ENCODE assay signal across 20 mouse cellular contexts in the genomic region with DNA sequence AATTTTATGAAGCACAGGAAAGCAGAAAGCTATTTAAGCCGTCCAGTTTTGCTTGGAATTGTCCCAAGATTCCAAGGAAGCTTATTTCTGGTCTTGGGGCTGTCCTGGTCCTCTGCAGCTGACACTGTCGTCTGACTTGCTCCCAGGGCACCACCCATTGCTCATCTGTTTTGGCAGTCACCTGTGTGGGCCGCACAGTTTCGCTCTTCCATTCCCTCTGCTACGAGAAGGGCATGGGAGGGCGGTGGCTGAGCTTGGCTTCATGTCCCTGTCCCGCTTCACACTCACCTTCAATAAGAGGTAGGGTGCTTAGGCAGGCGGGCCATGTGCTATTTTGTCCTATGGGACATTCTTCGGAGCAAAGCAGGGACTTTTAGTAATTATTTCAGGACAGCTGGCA.
DNase-seq lines count a peak whose midpoint lies in the region; ATAC-seq and TF ChIP-seq lines count a peak whose summit lies in the region.
"Had no signal": no experiment of that assay in that cellular context is flagged by ENCODE, and none has a peak within 500 bp of the region (broad histone marks: within the 10 kb centered on the region; RNA-seq: fewer than 3 reads in every experiment).

No protein-coding gene starts in this region.

- no peak for TF ChIP-seq POLR2A in limb, embryonic 14.5 days (IDR thresholded peaks at IDR 0.05; ENCODE audit: borderline replicate concordance, extremely low read depth, insufficient read depth, insufficient read length)

- peak; percentile 96 for DNase-seq in heart, adult 11 months
- DNase-seq in limb, embryonic 14.5 days (ENCODE audit: low spot score): peak; percentile 19
- DNase-seq in limb, embryonic 10.5 days (ENCODE audit: low spot score): no peak
- no peak for DNase-seq in midbrain, embryonic 11.5 days (ENCODE audit: low spot score, missing footprints)
- DNase-seq: adrenal gland, postnatal 36 days; B cell, adult 2 months; cerebellum, adult 9-11 months; embryo, embryonic 11 days; gastrocnemius, postnatal 10 days; right cerebral cortex, postnatal 14 days; thymus, adult 2 months had no signal

- H3K9me3 ChIP-seq in heart, embryonic 12.5 days (replicated peaks): 0 out of 2 replicates have a peak, but pooled peaks cover 3% of the 10 kb centered on the region
- no peaks in the 10 kb centered on the region for H3K9me3 ChIP-seq in limb, embryonic 14.5 days (ENCODE audit: control insufficient read depth, low read length)
- H3K9me3 ChIP-seq in limb, embryonic 10.5 days (replicated peaks): no peaks in the 10 kb centered on the region
- no peaks in the 10 kb centered on the region for H3K9me3 ChIP-seq in heart, embryonic 15.5 days (replicated peaks)
- no peaks in the 10 kb centered on the region for H3K9me3 ChIP-seq in limb, embryonic 15.5 days
- H3K9me3 ChIP-seq in midbrain, embryonic 11.5 days (ENCODE audit: control insufficient read depth, low read length): no peaks in the 10 kb centered on the region
- H3K9me3 ChIP-seq: embryonic facial prominence, embryonic 15.5 days; forebrain, embryonic 10.5 days; liver, embryonic 12.5 days; lung, embryonic 15.5 days; neural tube, embryonic 13.5 days; stomach, embryonic 15.5 days had no signal

- no peaks in the 10 kb centered on the region for H3K27me3 ChIP-seq in heart, embryonic 12.5 days (replicated peaks)
- no peaks in the 10 kb centered on the region for H3K27me3 ChIP-seq in limb, embryonic 14.5 days (ENCODE audit: control insufficient read depth, insufficient read depth, low read length)
- H3K27me3 ChIP-seq in limb, embryonic 10.5 days (ENCODE audit: low read depth, poor library complexity, severe bottlenecking): no peaks in the 10 kb centered on the region
- no peaks in the 10 kb centered on the region for H3K27me3 ChIP-seq in heart, embryonic 15.5 days
- no peaks in the 10 kb centered on the region for H3K27me3 ChIP-seq in limb, embryonic 15.5 days
- no peaks in the 10 kb centered on the region for H3K27me3 ChIP-seq in midbrain, embryonic 11.5 days (ENCODE audit: control insufficient read depth, insufficient read depth, low read length)
- H3K27me3 ChIP-seq: embryonic facial prominence, embryonic 15.5 days; liver, embryonic 12.5 days; lung, embryonic 15.5 days; neural tube, embryonic 13.5 days; stomach, embryonic 15.5 days had no signal

- WGBS in heart, embryonic 12.5 days: 63% methylated on average over 9 of the region's 9 CpGs
- WGBS in limb, embryonic 14.5 days: 58% methylated on average over 9 of the region's 9 CpGs
- WGBS in limb, embryonic 10.5 days: 86% methylated on average over 9 of the region's 9 CpGs
- WGBS in heart, embryonic 15.5 days: 54% methylated on average over 9 of the region's 9 CpGs
- 55% methylated on average over 9 of the region's 9 CpGs for WGBS in limb, embryonic 15.5 days
- 88% methylated on average over 9 of the region's 9 CpGs for WGBS in midbrain, embryonic 11.5 days

- peaks cover 54% of the 10 kb centered on the region for H3K4me1 ChIP-seq in heart, embryonic 12.5 days (replicated peaks)
- H3K4me1 ChIP-seq in limb, embryonic 14.5 days (ENCODE audit: control insufficient read depth, insufficient read depth, low read length): peaks cover 37% of the 10 kb centered on the region
- peaks cover 17% of the 10 kb centered on the region for H3K4me1 ChIP-seq in limb, embryonic 10.5 days
- peaks cover 47% of the 10 kb centered on the region for H3K4me1 ChIP-seq in heart, embryonic 15.5 days (replicated peaks)
- peaks cover 60% of the 10 kb centered on the region for H3K4me1 ChIP-seq in limb, embryonic 15.5 days
- H3K4me1 ChIP-seq in midbrain, embryonic 11.5 days (ENCODE audit: control insufficient read depth, insufficient read depth, low read length): peaks cover 6% of the 10 kb centered on the region

- ATAC-seq in heart, embryonic 12.5 days (ENCODE audit: insufficient number of reproducible peaks, low FRiP score): no peak
- no peak for ATAC-seq in limb, embryonic 14.5 days (ENCODE audit: low FRiP score, low read depth)
- ATAC-seq in heart, embryonic 15.5 days (replicated peaks; ENCODE audit: insufficient number of reproducible peaks, insufficient read depth, low FRiP score, low read depth): no peak
- no peak for ATAC-seq in limb, embryonic 15.5 days (ENCODE audit: insufficient number of reproducible peaks, low FRiP score, low TSS enrichment, low read depth)
- ATAC-seq in midbrain, embryonic 11.5 days (ENCODE audit: low FRiP score): no peak
- ATAC-seq: liver, embryonic 12.5 days had no signal

- H3K4me2 ChIP-seq in heart, embryonic 12.5 days: no peak overlapping the region
- H3K4me2 ChIP-seq in limb, embryonic 14.5 days (replicated peaks; ENCODE audit: low read depth, low read length, severe bottlenecking): no peak overlapping the region
- H3K4me2 ChIP-seq in heart, embryonic 15.5 days: no peak overlapping the region
- no peak overlapping the region for H3K4me2 ChIP-seq in limb, embryonic 15.5 days
- no peak overlapping the region for H3K4me2 ChIP-seq in midbrain, embryonic 11.5 days
- H3K4me2 ChIP-seq: embryonic facial prominence, embryonic 15.5 days; liver, embryonic 12.5 days; lung, embryonic 15.5 days; neural tube, embryonic 13.5 days; stomach, embryonic 15.5 days had no signal

- H3K9ac ChIP-seq in heart, embryonic 12.5 days: no peak overlapping the region
- H3K9ac ChIP-seq in limb, embryonic 14.5 days (ENCODE audit: low read depth, low read length, severe bottlenecking): no peak overlapping the region
- no peak overlapping the region for H3K9ac ChIP-seq in heart, embryonic 15.5 days
- H3K9ac ChIP-seq in limb, embryonic 15.5 days: no peak overlapping the region
- no peak overlapping the region for H3K9ac ChIP-seq in midbrain, embryonic 11.5 days (ENCODE audit: low read length)
- H3K9ac ChIP-seq: embryonic facial prominence, embryonic 15.5 days; liver, embryonic 12.5 days; lung, embryonic 15.5 days; neural tube, embryonic 13.5 days; stomach, embryonic 15.5 days had no signal

- no peak overlapping the region for H3K27ac ChIP-seq in heart, embryonic 12.5 days (ENCODE audit: poor library complexity, severe bottlenecking)
- no peak overlapping the region for H3K27ac ChIP-seq in limb, embryonic 14.5 days (replicated peaks; ENCODE audit: low read depth, low read length)
- H3K27ac ChIP-seq in limb, embryonic 10.5 days: no peak overlapping the region
- H3K27ac ChIP-seq in heart, embryonic 15.5 days: 0 out of 2 replicates have a peak overlapping the region, but pooled peaks have one; percentile 32
- H3K27ac ChIP-seq in limb, embryonic 15.5 days: peak overlapping the region; percentile 24; the same call in 1 of the 2 replicates
- H3K27ac ChIP-seq in midbrain, embryonic 11.5 days (ENCODE audit: low read depth, low read length): no peak overlapping the region
- H3K27ac ChIP-seq: embryonic facial prominence, embryonic 15.5 days; forebrain, embryonic 10.5 days; liver, embryonic 12.5 days; lung, embryonic 15.5 days; neural tube, embryonic 13.5 days; stomach, embryonic 15.5 days had no signal

- no peaks in the 10 kb centered on the region for H3K36me3 ChIP-seq in heart, embryonic 12.5 days
- H3K36me3 ChIP-seq in limb, embryonic 14.5 days (ENCODE audit: control insufficient read depth, insufficient read depth, low read length): no peaks in the 10 kb centered on the region
- no peaks in the 10 kb centered on the region for H3K36me3 ChIP-seq in limb, embryonic 10.5 days
- no peaks in the 10 kb centered on the region for H3K36me3 ChIP-seq in heart, embryonic 15.5 days
- H3K36me3 ChIP-seq in limb, embryonic 15.5 days: no peaks in the 10 kb centered on the region
- no peaks in the 10 kb centered on the region for H3K36me3 ChIP-seq in midbrain, embryonic 11.5 days (ENCODE audit: control insufficient read depth, insufficient read depth, low read length)
- H3K36me3 ChIP-seq: embryonic facial prominence, embryonic 15.5 days; forebrain, embryonic 10.5 days; liver, embryonic 12.5 days; lung, embryonic 15.5 days; neural tube, embryonic 13.5 days; stomach, embryonic 15.5 days had no signal

- no peak overlapping the region for H3K4me3 ChIP-seq in heart, embryonic 12.5 days
- no peak overlapping the region for H3K4me3 ChIP-seq in limb, embryonic 14.5 days (replicated peaks; ENCODE audit: low read length)
- H3K4me3 ChIP-seq in limb, embryonic 10.5 days: no peak overlapping the region
- H3K4me3 ChIP-seq in heart, embryonic 15.5 days: no peak overlapping the region
- H3K4me3 ChIP-seq in limb, embryonic 15.5 days: no peak overlapping the region
- H3K4me3 ChIP-seq in midbrain, embryonic 11.5 days (ENCODE audit: low read depth, low read length): no peak overlapping the region
- H3K4me3 ChIP-seq: embryonic facial prominence, embryonic 15.5 days; forebrain, embryonic 10.5 days; liver, embryonic 12.5 days; lung, embryonic 15.5 days; neural tube, embryonic 13.5 days; stomach, embryonic 15.5 days had no signal

Comparison
In these comparisons a context has a peak if more than half of its experiments do, and no peak if none do; other contexts are left out.
1. DNase-seq: peak in heart, adult 11 months (single experiment) and limb, embryonic 14.5 days (single experiment); none in limb, embryonic 10.5 days (single experiment) and midbrain, embryonic 11.5 days (single experiment).
2. H3K27ac ChIP-seq: peak in heart, embryonic 15.5 days (single experiment) and limb, embryonic 15.5 days (single experiment); none in heart, embryonic 12.5 days (single experiment), limb, embryonic 14.5 days (single experiment), limb, embryonic 10.5 days (single experiment) and midbrain, embryonic 11.5 days (single experiment).